Mouse (Mus musculus): ENCODE measurements at regions not wholly inside any gene's neighbourhood (a gene's known extent, or its start where the extent isn't known, plus 50 kb on each side); places are given as distances from the start of the nearest gene placed in this dataset.
A peak's percentile ranks its signal among the peaks of the same experiment; 100 is the strongest.

- TF ChIP-seq CTCF (IDR thresholded peaks at IDR 0.05; ENCODE audit: low read depth) (peak; percentile 79), EP300 (IDR thresholded peaks at IDR 0.05; ENCODE audit: low read depth) (no peak)
Measured at GRCm38 (mm10) chrX:142534780-142535179, 144.4 kb upstream of the Acsl4 start.
